Mouse (Mus musculus) embryonic facial prominence, embryonic 14.5 days (tissue): Measurements from ENCODE around the gene Lhx2. TPM values are rescaled to one million over a fixed set of nuclear protein-coding genes. Genes with fewer than 3 reads are reported as not detected.
A peak's percentile ranks its signal among the peaks of the same experiment; 100 is the strongest.

Source experiments
- ATAC-seq: fragments of 200-750 bp; cut with Nextera tagmentation; 2 replicates; pipeline ENCODE4 v1.8.0; 2017; ENCODE audit warnings: low read depth, moderate number of reproducible peaks, moderate TSS enrichment
- DNase-seq: peaks from one replicate; pipeline ENCODE4 v3.0.0-alpha.2; 2015; ENCODE audit warnings: low spot score
- H3K27ac ChIP-seq: fragments of 300-500 bp; sonication (generic); replicated peaks from 2 replicates; pipeline ENCODE4 v1.5.1; 2014; ENCODE audit warnings: low read depth, mild to moderate bottlenecking, low read length, moderate library complexity
- H3K27me3 ChIP-seq: fragments of 300-500 bp; sonication (generic); replicated peaks from 2 replicates; pipeline ENCODE4 v1.6.1; 2014; ENCODE audit warnings: low read length; ENCODE audit not compliant: control insufficient read depth, insufficient read depth
- H3K36me3 ChIP-seq: fragments of 300-500 bp; sonication (generic); 2 replicates; pipeline ENCODE4 v1.6.1; 2014; ENCODE audit warnings: low read length, mixed read lengths; ENCODE audit not compliant: control insufficient read depth, insufficient read depth
- H3K4me1 ChIP-seq: fragments of 300-500 bp; sonication (generic); 2 replicates; pipeline ENCODE4 v1.6.1; 2014; ENCODE audit warnings: antibody characterized with exemption, low read length; ENCODE audit not compliant: control insufficient read depth, insufficient read depth
- H3K4me2 ChIP-seq: fragments of 300-500 bp; sonication (generic); 2 replicates; pipeline ENCODE4 v1.6.1; 2014; ENCODE audit warnings: low read depth, mild to moderate bottlenecking, low read length, moderate library complexity, mixed read lengths
- H3K4me3 ChIP-seq: fragments of 300-500 bp; sonication (generic); 2 replicates; pipeline ENCODE4 v1.5.1; 2014; ENCODE audit warnings: low read depth, mild to moderate bottlenecking, low read length
- H3K9ac ChIP-seq: fragments of 300-500 bp; sonication (generic); 2 replicates; pipeline ENCODE4 v1.6.1; 2014; ENCODE audit warnings: low read depth, mild to moderate bottlenecking, low read length, moderate library complexity, mixed read lengths
- H3K9me3 ChIP-seq: fragments of 300-500 bp; sonication (generic); 2 replicates; pipeline ENCODE4 v1.6.1; 2016; ENCODE audit warnings: low read length; ENCODE audit not compliant: control insufficient read depth
- WGBS: fragments of 180-500 bp; shearing (Covaris S2); extraction: QIAGEN DNeasy Blood & Tissue Kit; methylation state at CpG from one replicate; pipeline ENCODE4 v1.1.7; 2014; 5-methylcytosine and 5-hydroxymethylcytosine counted together
- polyA plus RNA-seq: library from polyadenylated mRNA; unstranded; fragments of >200 nt; fragmentation: Nextera tagmentation; extraction: Ambion mirVana; gene quantifications from 2 replicates; pipeline ENCODE4 v1.2.1, GENCODE M21; 2014

Lhx2 gene
- polyA plus RNA-seq, 1 experiment from 2014 or later = 10.4 TPM

GRCm38 (mm10) chr2:38402611-38403010 is 63.5 kb downstream of the Lhx2 start:
- H3K27ac ChIP-seq = no peak overlapping the region
- no peak overlapping the region for H3K4me3 ChIP-seq
- no peak overlapping the region for H3K9ac ChIP-seq
- H3K27me3 ChIP-seq = no peaks in the 10 kb centered on the region; the same call in 1 of the 2 replicates
- H3K4me2 ChIP-seq = no peak overlapping the region
- no peak for ATAC-seq
- H3K36me3 ChIP-seq = no peaks in the 10 kb centered on the region
- H3K4me1 ChIP-seq = peaks cover 8% of the 10 kb centered on the region
- 97% methylated on average over 1 of the region's 1 CpGs for WGBS
- no peak for DNase-seq
- H3K9me3 ChIP-seq = no peaks in the 10 kb centered on the region

DNA sequence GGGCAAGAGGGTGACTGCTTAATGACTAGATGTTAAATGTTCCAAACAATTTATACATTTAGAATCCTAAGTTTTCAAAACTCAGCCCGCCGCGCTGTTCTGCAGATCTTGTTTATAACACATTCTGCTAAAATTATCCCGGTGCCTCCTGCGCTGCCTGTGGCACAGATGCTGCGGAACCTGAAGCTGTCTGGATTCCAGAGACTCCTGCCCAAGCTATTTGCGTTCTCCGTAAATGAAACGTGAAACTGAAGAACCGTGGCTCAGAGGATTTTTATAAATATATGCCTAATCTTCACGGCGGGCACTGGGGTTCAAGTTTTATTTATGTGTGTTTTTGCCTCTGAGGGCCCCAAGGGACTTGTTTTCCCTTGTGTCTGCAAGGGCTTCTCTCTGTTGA is 64.2 kb downstream of the Lhx2 start:
- Histone ChIP-seq H3K4me3 (no peak overlapping the region), H3K36me3 (no peaks in the 10 kb centered on the region), H3K4me1 (peaks cover 8% of the 10 kb centered on the region), H3K27ac (no peak overlapping the region), H3K4me2 (peak overlapping the region; percentile 10; the same call in 1 of the 2 replicates), H3K27me3 (no peaks in the 10 kb centered on the region; the same call in 1 of the 2 replicates), H3K9ac (0 out of 2 replicates have a peak overlapping the region, but pooled peaks have one; percentile 14), H3K9me3 (no peaks in the 10 kb centered on the region)
- WGBS = 30% methylated on average over 12 of the region's 12 CpGs
- DNase-seq (peak; percentile 79), ATAC-seq (peak; percentile 26; the same call in 1 of the 2 replicates)

DNA sequence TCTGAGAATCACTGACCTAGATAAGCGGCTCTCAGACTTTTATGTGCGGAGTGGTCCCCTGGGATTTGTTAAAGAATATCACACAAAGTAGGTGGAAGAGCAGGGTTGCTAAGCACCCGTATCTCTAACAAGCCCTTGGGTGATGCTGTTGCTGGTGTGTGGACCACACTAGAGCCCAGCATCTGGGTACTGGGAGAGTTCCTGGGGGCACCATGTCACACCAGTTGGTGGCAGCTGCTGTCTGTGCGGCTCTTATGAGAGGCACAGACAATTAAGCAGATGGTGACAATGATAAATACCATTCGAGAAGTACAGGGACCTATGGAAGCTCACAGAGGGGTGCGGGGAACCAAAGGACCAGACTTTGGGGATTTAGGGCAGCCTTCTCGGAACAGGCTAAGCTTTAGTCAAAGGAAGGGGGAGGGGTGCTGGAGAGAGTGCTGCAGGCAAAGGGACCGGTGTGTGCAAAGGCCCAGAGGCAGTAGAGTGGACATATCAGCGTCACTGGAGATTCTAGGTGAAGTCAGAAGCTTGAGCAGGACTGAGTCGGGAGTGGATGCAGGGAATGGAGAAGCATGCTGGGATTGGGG is 65.0 kb downstream of the Lhx2 start:
- no peak overlapping the region for H3K4me3 ChIP-seq
- H3K27ac ChIP-seq = no peak overlapping the region
- peak; percentile 66 for DNase-seq
- ATAC-seq = peak; percentile 84
- no peaks in the 10 kb centered on the region; the same call in 1 of the 2 replicates for H3K27me3 ChIP-seq
- H3K36me3 ChIP-seq = no peaks in the 10 kb centered on the region
- peaks cover 8% of the 10 kb centered on the region for H3K4me1 ChIP-seq
- H3K9ac ChIP-seq = no peak overlapping the region
- no peak overlapping the region for H3K4me2 ChIP-seq
- no peaks in the 10 kb centered on the region for H3K9me3 ChIP-seq
- WGBS = 71% methylated on average over 10 of the region's 10 CpGs

DNA sequence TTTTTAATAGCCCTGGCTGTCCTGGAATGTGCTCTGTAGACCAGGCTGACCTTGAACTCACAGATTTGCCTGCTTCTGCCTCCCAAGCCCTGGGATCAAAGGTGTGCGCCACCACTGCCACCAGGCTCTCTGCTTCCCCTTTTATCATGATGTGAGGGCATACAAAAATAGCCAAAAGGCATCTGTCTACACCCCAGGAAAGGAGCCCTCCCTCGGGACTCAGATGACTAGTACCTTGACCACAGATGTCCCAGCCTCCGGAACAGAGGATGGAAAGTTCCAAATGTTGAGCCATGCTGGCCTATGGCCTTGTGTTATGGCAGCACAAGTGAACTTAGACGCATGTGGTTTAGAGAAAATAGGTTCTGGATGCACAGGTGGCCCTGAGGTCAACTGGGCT is 66.3 kb downstream of the Lhx2 start:
- H3K27me3 ChIP-seq = no peaks in the 10 kb centered on the region; the same call in 1 of the 2 replicates
- peaks cover 8% of the 10 kb centered on the region for H3K4me1 ChIP-seq
- WGBS = 78% methylated on average over 4 of the region's 4 CpGs
- H3K36me3 ChIP-seq = no peaks in the 10 kb centered on the region
- no peak for DNase-seq
- no peak overlapping the region for H3K9ac ChIP-seq
- no peak for ATAC-seq
- no peak overlapping the region for H3K4me3 ChIP-seq
- H3K4me2 ChIP-seq = no peak overlapping the region
- H3K9me3 ChIP-seq = no peaks in the 10 kb centered on the region
- no peak overlapping the region for H3K27ac ChIP-seq

- H3K4me1 ChIP-seq = no peaks in the 10 kb centered on the region
- WGBS = 66% methylated on average over 3 of the region's 3 CpGs
- ATAC-seq (peak; percentile 82), DNase-seq (peak; percentile 40)
- H3K36me3 ChIP-seq = no peaks in the 10 kb centered on the region
- no peaks in the 10 kb centered on the region for H3K9me3 ChIP-seq
- H3K4me3 ChIP-seq = no peak overlapping the region
- no peak overlapping the region for H3K27ac ChIP-seq
- no peaks in the 10 kb centered on the region for H3K27me3 ChIP-seq
- no peak overlapping the region for H3K9ac ChIP-seq
- H3K4me2 ChIP-seq = no peak overlapping the region
Measured at GRCm38 (mm10) chr2:38409309-38409708, 70.2 kb downstream of the Lhx2 start.

DNA sequence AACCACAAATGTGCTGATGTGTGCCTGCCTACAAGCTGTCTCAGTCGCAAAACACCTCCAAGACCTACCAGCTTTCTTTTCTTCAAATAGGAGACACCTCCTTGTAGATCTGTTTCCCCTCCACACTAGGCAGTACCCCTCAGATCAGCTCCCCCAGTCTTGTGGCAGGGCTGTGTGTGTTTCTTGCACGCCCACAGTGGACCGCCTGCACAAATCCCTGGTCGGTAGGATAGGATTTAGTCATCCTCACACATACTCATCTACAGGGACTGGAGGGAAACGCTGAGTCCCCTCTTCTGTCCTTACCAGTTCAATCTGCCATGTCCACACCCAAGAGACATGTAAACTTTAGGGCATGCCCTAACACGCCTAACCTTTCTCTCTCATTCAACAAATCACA is 71.1 kb downstream of the Lhx2 start:
- ATAC-seq (no peak), DNase-seq (no peak)
- Histone ChIP-seq H3K36me3 (no peaks in the 10 kb centered on the region), H3K9me3 (no peaks in the 10 kb centered on the region), H3K4me3 (no peak overlapping the region), H3K27me3 (no peaks in the 10 kb centered on the region), H3K4me1 (no peaks in the 10 kb centered on the region), H3K4me2 (no peak overlapping the region), H3K9ac (no peak overlapping the region), H3K27ac (no peak overlapping the region)
- 83% methylated on average over 6 of the region's 6 CpGs for WGBS

DNA sequence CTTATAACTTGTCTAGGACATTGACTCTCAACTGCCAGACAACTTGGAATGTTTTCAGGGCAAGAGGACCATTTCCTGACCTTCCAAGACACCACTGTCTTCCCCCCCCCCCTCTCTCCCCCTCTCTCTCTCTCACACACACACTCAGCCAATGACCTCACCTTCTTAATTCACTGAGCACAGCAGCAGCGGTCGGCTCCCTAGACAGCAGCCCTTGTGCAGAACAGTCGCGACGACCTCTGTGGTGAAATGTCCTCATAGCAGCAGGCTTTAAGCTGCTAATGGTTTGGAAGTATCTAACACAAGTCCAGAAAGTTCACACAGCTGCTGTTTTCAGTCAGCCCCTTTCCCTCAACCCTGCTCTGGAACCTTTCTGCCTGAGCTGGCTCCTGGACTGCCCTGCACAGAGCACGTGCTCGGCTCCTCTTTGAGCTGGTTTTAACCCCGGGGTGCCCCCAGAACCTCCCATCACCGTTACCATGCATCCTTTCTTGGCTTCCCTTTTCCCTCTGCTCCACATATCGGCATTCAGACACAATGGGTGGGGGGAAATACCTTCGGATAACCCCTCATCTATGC is 73.6 kb downstream of the Lhx2 start:
- H3K4me3 ChIP-seq = no peak overlapping the region
- no peaks in the 10 kb centered on the region for H3K27me3 ChIP-seq
- 20% methylated on average over 11 of the region's 11 CpGs for WGBS
- no peak overlapping the region for H3K9ac ChIP-seq
- H3K36me3 ChIP-seq = no peaks in the 10 kb centered on the region
- DNase-seq (peak; percentile 17), ATAC-seq (peak; percentile 51; the same call in 1 of the 2 replicates)
- H3K4me1 ChIP-seq = no peaks in the 10 kb centered on the region
- no peaks in the 10 kb centered on the region for H3K9me3 ChIP-seq
- H3K27ac ChIP-seq = no peak overlapping the region
- H3K4me2 ChIP-seq = no peak overlapping the region

GRCm38 (mm10) chr2:38417970-38418369 is 78.9 kb downstream of the Lhx2 start:
- H3K4me3 ChIP-seq = no peak overlapping the region
- H3K27me3 ChIP-seq = no peaks in the 10 kb centered on the region
- H3K27ac ChIP-seq = no peak overlapping the region
- no peak overlapping the region for H3K9ac ChIP-seq
- no peaks in the 10 kb centered on the region for H3K9me3 ChIP-seq
- ATAC-seq (no peak), DNase-seq (peak; percentile 62)
- H3K4me2 ChIP-seq = no peak overlapping the region
- 21% methylated on average over 4 of the region's 4 CpGs for WGBS
- H3K36me3 ChIP-seq = no peaks in the 10 kb centered on the region
- no peaks in the 10 kb centered on the region for H3K4me1 ChIP-seq
